Mouse (Mus musculus) CH12.LX (cell line): Measurements from ENCODE around the gene Capn1. TPM values are rescaled to one million over a fixed set of nuclear protein-coding genes. Genes with fewer than 3 reads are reported as not detected.

Experiments
- DNase-seq: peaks from one replicate; pipeline ENCODE4 v3.0.0-alpha.2; 2013; ENCODE audit errors: extremely low read depth
- H3K27ac ChIP-seq: 2 replicates; pipeline ENCODE4 v1.5.1; 2012; ENCODE audit warnings: low read depth, mild to moderate bottlenecking, control low read depth, moderate library complexity; ENCODE audit not compliant: insufficient read depth
- H3K27me3 ChIP-seq: replicated peaks from 2 replicates; pipeline ENCODE3; 2012; ENCODE audit warnings: inconsistent platforms
- H3K36me3 ChIP-seq, 2 experiments: replicated peaks in 1 of 2; 2 replicates each; pipeline versions ENCODE3 to v1.6.1; 2012; ENCODE audit warnings: inconsistent platforms in 1 of 2, low read length in 1 of 2, mild to moderate bottlenecking in 1 of 2, mixed read lengths in 1 of 2, moderate library complexity in 1 of 2; ENCODE audit not compliant: control insufficient read depth in 1 of 2, insufficient read depth in 1 of 2
- H3K4me1 ChIP-seq, 2 experiments: 2 replicates each; pipeline ENCODE4 v1.6.1; 2012; ENCODE audit warnings: inconsistent platforms in 1 of 2, moderate library complexity in 1 of 2; ENCODE audit not compliant: insufficient read depth in 2 of 2, control insufficient read depth in 1 of 2
- H3K4me2 ChIP-seq: 2 replicates; pipeline ENCODE4 v1.6.1; 2012; ENCODE audit warnings: low read depth, mild to moderate bottlenecking, control low read depth; ENCODE audit not compliant: poor library complexity, insufficient read depth, severe bottlenecking
- H3K4me3 ChIP-seq, 3 experiments: fragments of 150-350 bp in 1 of 3; sonication (generic) in 1 of 3; replicated peaks in 1 of 3; 2 replicates each; pipeline versions ENCODE3 to v1.5.1; 2011 to 2012; ENCODE audit warnings: low read depth in 2 of 3, low read length in 2 of 3, mild to moderate bottlenecking in 2 of 3, moderate library complexity in 2 of 3, control low read depth in 1 of 3, improper control_type of control experiment in 1 of 3, inconsistent platforms in 1 of 3, mixed read lengths in 1 of 3; ENCODE audit not compliant: poor library complexity in 1 of 3
- H3K79me2 ChIP-seq: replicated peaks from 2 replicates; pipeline ENCODE4 v1.6.1; 2012; ENCODE audit warnings: mild to moderate bottlenecking, moderate library complexity; ENCODE audit not compliant: control insufficient read depth, poor library complexity, insufficient read depth, severe bottlenecking; ENCODE audit errors: extremely low read depth
- H3K9ac ChIP-seq: 2 replicates; pipeline ENCODE4 v1.6.1; 2012; ENCODE audit warnings: low read depth, mild to moderate bottlenecking, control low read depth, moderate library complexity; ENCODE audit not compliant: insufficient read depth
- H3K9me3 ChIP-seq: replicated peaks from 2 replicates; pipeline ENCODE3; 2012; ENCODE audit warnings: low read length, inconsistent platforms, mixed read lengths
- CHD1 ChIP-seq: IDR thresholded peaks from 2 replicates; pipeline ENCODE4 v1.6.1; 2012; ENCODE audit warnings: low read depth, low read length, improper control_type of control experiment, inconsistent platforms
- CTCF ChIP-seq, 2 experiments: IDR thresholded peaks in 1 of 2; conservative IDR thresholded peaks in 1 of 2; 2 replicates each; pipeline ENCODE4 v1.5.1; 2011 to 2012; ENCODE audit warnings: low read depth in 2 of 2, low read length in 2 of 2, improper control_type of control experiment in 1 of 2, inconsistent platforms in 1 of 2, mild to moderate bottlenecking in 1 of 2, moderate library complexity in 1 of 2
- ELF1 ChIP-seq: IDR thresholded peaks from 2 replicates; pipeline ENCODE4 v1.6.1; 2014; ENCODE audit warnings: low read depth, mild to moderate bottlenecking, inconsistent platforms, low read length, improper control_type of control experiment
- EP300 ChIP-seq: IDR thresholded peaks from 2 replicates; pipeline ENCODE4 v1.6.1; 2011; ENCODE audit warnings: low read length, improper control_type of control experiment
- ETS1 ChIP-seq: conservative IDR thresholded peaks from 2 replicates; pipeline ENCODE4 v1.6.1; 2012; ENCODE audit warnings: low read depth, mild to moderate bottlenecking, inconsistent platforms, low read length, improper control_type of control experiment, moderate library complexity
- GABPA ChIP-seq: IDR thresholded peaks from 2 replicates; pipeline ENCODE4 v1.6.1; 2012; ENCODE audit warnings: low read depth, low read length, improper control_type of control experiment, inconsistent platforms; ENCODE audit not compliant: insufficient replicate concordance
- HCFC1 ChIP-seq: IDR thresholded peaks from 2 replicates; pipeline ENCODE4 v1.6.1; 2012; ENCODE audit warnings: low read depth, mild to moderate bottlenecking, inconsistent platforms, low read length, improper control_type of control experiment
- JUN ChIP-seq: IDR thresholded peaks from 2 replicates; pipeline ENCODE4 v1.6.1; 2011; ENCODE audit warnings: low read depth, mild to moderate bottlenecking, low read length, improper control_type of control experiment, moderate library complexity; ENCODE audit not compliant: insufficient read depth
- JUND ChIP-seq: conservative IDR thresholded peaks from 2 replicates; pipeline ENCODE4 v1.6.1; 2011; ENCODE audit warnings: low read depth, low read length, improper control_type of control experiment
- KAT2A ChIP-seq: IDR thresholded peaks from 2 replicates; pipeline ENCODE4 v1.6.1; 2012; ENCODE audit warnings: low read length, improper control_type of control experiment, inconsistent platforms; ENCODE audit not compliant: insufficient replicate concordance
- MAFK ChIP-seq: IDR thresholded peaks from 2 replicates; pipeline ENCODE4 v1.6.1; 2011; ENCODE audit warnings: low read length, improper control_type of control experiment; ENCODE audit not compliant: insufficient replicate concordance
- MXI1 ChIP-seq: IDR thresholded peaks from 2 replicates; pipeline ENCODE4 v1.6.1; 2011; ENCODE audit warnings: mild to moderate bottlenecking, low read depth, low read length, improper control_type of control experiment
- MYC ChIP-seq: IDR thresholded peaks from 2 replicates; pipeline ENCODE4 v1.6.1; 2011; ENCODE audit warnings: low read depth, mild to moderate bottlenecking, improper control_type of control experiment, low read length
- NELFE ChIP-seq: IDR thresholded peaks from 2 replicates; pipeline ENCODE4 v1.6.1; 2011; ENCODE audit warnings: low read depth, low read length, improper control_type of control experiment
- POLR2AphosphoS2 ChIP-seq: IDR thresholded peaks from 2 replicates; pipeline ENCODE4 v1.6.1; 2011; ENCODE audit warnings: low read depth, low read length, improper control_type of control experiment
- RCOR1 ChIP-seq: conservative IDR thresholded peaks from 2 replicates; pipeline ENCODE4 v1.6.1; 2012; ENCODE audit warnings: low read depth, mild to moderate bottlenecking, inconsistent platforms, low read length, improper control_type of control experiment
- SMC3 ChIP-seq: IDR thresholded peaks from 2 replicates; pipeline ENCODE4 v1.6.1; 2011; ENCODE audit warnings: low read depth, low read length, improper control_type of control experiment
- UBTF ChIP-seq: IDR thresholded peaks from 2 replicates; pipeline ENCODE4 v1.6.1; 2012; ENCODE audit warnings: low read depth, mild to moderate bottlenecking, inconsistent platforms, low read length, improper control_type of control experiment, moderate library complexity
- ZC3H11A ChIP-seq: IDR thresholded peaks from 2 replicates; pipeline ENCODE4 v1.6.1; 2012; ENCODE audit warnings: low read depth, mild to moderate bottlenecking, inconsistent platforms, low read length, improper control_type of control experiment
- ZKSCAN1 ChIP-seq: IDR thresholded peaks from 2 replicates; pipeline ENCODE4 v1.6.1; 2012; ENCODE audit warnings: low read depth, inconsistent platforms, low read length, improper control_type of control experiment, borderline replicate concordance
- dilution Hi-C: fragments of 300-500 bp; cut with MboI; formaldehyde crosslinking; loops from 2 replicates; pipeline ENCODE4 v1.14.3; 2020; ENCODE audit warnings: low sequenced_read_pairs; ENCODE audit not compliant: extremely low pct_unique_long_range_greater_than_20kb, extremely low pct_ligation_motif_present
- in situ Hi-C: fragments of 300-500 bp; cut with MboI; formaldehyde crosslinking; loops from 3 replicates; pipeline ENCODE4 v1.14.3; 2019; ENCODE audit warnings: low sequenced_read_pairs, low pct_ligation_motif_present, low pct_unique_long_range_greater_than_20kb, mixed read lengths
- polyA plus RNA-seq: library from polyadenylated mRNA; unstranded; fragments of >175 nt; gene quantifications from 2 replicates; pipeline ENCODE4 v1.2.1, GENCODE M21; 2012; ENCODE audit warnings: low read depth; ENCODE audit not compliant: insufficient read length
- total RNA-seq, 2 experiments: library from RNA; depleted of rRNA; stranded (reverse); fragments of 300-350 nt in 1 of 2; fragments of >200 nt in 1 of 2; gene quantifications; 2 replicates each; pipeline ENCODE4 v1.2.3; 2012 to 2014

The Capn1 gene
- total and polyA plus RNA-seq, 3 experiments = 20.0 to 42.9 (median 40.2) TPM

GRCm38 (mm10) chr19:6058966-6059365, 43.3 kb upstream of the Capn1 start:
- DNase-seq = no peak
- no peaks in the 10 kb centered on the region for H3K27me3 ChIP-seq
- in situ Hi-C loops = no loop called here

DNA sequence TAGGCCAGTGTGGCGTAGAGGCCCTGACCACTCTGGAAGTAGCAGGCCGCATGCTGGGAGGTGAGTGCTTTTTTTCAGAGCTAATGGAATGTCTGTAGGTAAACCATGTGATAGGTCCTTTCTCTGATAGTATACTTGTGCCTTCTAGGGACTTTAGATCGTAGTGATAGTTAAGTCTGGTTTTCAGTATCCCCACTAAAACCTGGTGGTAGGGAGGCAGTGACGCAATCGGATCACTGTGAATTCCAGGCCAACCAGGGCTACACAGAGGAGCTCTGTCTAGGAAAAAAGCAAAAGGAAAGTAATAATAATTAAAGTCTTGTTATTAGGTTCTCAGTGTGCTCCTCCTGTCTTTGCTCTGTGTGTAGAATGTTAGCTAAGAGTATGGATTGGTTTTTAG, 42.8 kb upstream of the Capn1 start:
- Histone ChIP-seq H3K27ac (peak overlapping the region; percentile 26), H3K27me3 (no peaks in the 10 kb centered on the region), H3K9me3 (no peaks in the 10 kb centered on the region), H3K36me3 (peaks cover 37 to 51% of the 10 kb centered on the region in 2 experiments), H3K4me3 (peak overlapping the region; percentile 73 to 97 (median 95)), H3K4me1 (peaks cover 11 to 55% of the 10 kb centered on the region in 2 experiments), H3K4me2 (peak overlapping the region; percentile 77), H3K9ac (peak overlapping the region; percentile 73), H3K79me2 (peaks cover 55% of the 10 kb centered on the region)
- dilution Hi-C loops (no loop called here), in situ Hi-C loops (no loop called here)
- DNase-seq = no peak
- no peak for TF ChIP-seq ELF1
- TF ChIP-seq SMC3 = no peak
- no peak for TF ChIP-seq EP300
- TF ChIP-seq GABPA = no peak
- TF ChIP-seq MXI1 = no peak
- TF ChIP-seq ZKSCAN1 = no peak
- TF ChIP-seq CTCF (conservative IDR thresholded peaks at IDR 0.05 in 1 of 2, IDR thresholded peaks at IDR 0.05 in 1 of 2; ENCODE audit: low read depth in 2 of 2, low read length in 2 of 2) = no peak
- no peak for TF ChIP-seq ETS1
- TF ChIP-seq UBTF = no peak
- no peak for TF ChIP-seq KAT2A
- no peak for TF ChIP-seq MAFK
- TF ChIP-seq POLR2AphosphoS2 = no peak
- no peak for TF ChIP-seq JUND
- TF ChIP-seq NELFE = no peak
- no peak for TF ChIP-seq HCFC1
- TF ChIP-seq CHD1 = no peak
- TF ChIP-seq RCOR1 = no peak
- no peak for TF ChIP-seq JUN

More at GRCm38 (mm10) chr19:6058966-6059365, 43.3 kb upstream of the Capn1 start:
- Histone ChIP-seq H3K9ac (peak overlapping the region; percentile 73), H3K4me3 (peak overlapping the region; percentile 73 to 97 (median 95)), H3K4me1 (peaks cover 8 to 55% of the 10 kb centered on the region in 2 experiments), H3K4me2 (peak overlapping the region; percentile 77), H3K27ac (0 out of 2 replicates have a peak overlapping the region, but pooled peaks have one; percentile 26), H3K9me3 (no peaks in the 10 kb centered on the region), H3K36me3 (peaks cover 32 to 51% of the 10 kb centered on the region in 2 experiments), H3K79me2 (peaks cover 54% of the 10 kb centered on the region)
- TF ChIP-seq MYC (no peak), JUND (no peak), ZC3H11A (no peak), MAFK (no peak), CTCF (conservative IDR thresholded peaks at IDR 0.05 in 1 of 2, IDR thresholded peaks at IDR 0.05 in 1 of 2; ENCODE audit: low read depth in 2 of 2, low read length in 2 of 2) (no peak), GABPA (no peak)
- dilution Hi-C loops = no loop called here
